Mouse (Mus musculus) heart, postnatal 10 days (tissue): ENCODE measurements around the gene Rhoj. TPM values are rescaled to one million over a fixed set of nuclear protein-coding genes. Genes with fewer than 3 reads are reported as not detected.

Experiments used
- DNase-seq, 2 experiments: peaks; one replicate each; pipeline ENCODE4 v3.0.0; 2021
- intact Hi-C: fragments of 180-260 bp; cut with DNase I; formaldehyde crosslinking; loops from one replicate; pipeline ENCODE4 v1.15.1; 2025
- total RNA-seq, 2 experiments: library from RNA; stranded (reverse); gene quantifications; 2 replicates each; pipeline ENCODE4 v1.2.3; 2021

The Rhoj gene
- 10 to 100 TPM; 47.2 to 63.3 TPM for total RNA-seq

- peak; percentile 86 to 87 for DNase-seq
- intact Hi-C loops, result loop anchor here (2.0 to 5.0 kb wide), 2 partner anchors 17 to 59 kb away; no protein-coding TSS in a partner anchor
Measured at GRCm38 (mm10) chr12:75307961-75308951, at the start of gene Rhoj. Rhoj (plus strand) TSS chr12:75308322.

DNA sequence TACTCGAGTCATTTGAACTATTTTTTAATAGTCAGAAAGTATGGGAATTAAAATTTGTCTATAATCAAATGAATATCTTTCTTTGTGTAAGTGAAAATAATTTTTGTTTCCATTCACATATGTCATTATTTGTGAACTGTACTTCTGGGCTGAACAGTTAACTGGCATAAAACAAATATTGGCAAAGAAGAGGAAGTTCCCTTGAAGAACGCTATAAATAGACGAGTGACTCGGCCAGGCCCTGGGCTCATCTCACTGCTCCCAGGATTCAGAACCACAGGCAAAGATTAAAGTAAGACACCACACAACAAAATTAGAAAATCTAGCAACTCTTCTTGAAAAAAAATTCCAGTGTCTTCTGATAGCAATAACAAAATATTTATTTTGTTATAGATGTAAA is 36.4 kb upstream of the Rhoj start:
- intact Hi-C loops, result no loop called here
- DNase-seq, result peak in 1 of 2 experiments; percentile 26

DNA sequence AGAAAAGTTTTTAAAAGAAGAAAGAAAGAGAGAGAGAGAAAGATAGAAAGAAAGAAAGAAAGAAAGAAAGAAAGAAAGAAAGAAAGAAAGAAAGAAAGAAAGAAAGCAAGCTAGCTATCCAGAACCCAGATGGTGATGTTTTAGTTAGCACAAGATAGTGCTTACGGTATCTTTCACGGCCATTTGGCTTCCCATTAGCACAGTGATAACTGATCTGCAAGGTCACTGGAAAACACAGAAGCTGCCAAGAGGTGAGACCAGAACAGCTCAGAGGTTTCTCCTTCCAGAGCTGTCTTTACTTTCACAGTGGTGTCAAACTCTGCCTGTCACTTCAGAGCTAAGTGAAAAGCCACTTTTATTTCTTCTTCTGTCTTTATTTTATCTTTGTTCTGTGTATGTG is 32.4 kb upstream of the Rhoj start:
- DNase-seq, result no peak
- intact Hi-C loops, result no loop called here

GRCm38 (mm10) chr12:75277425-75277824 is 30.7 kb upstream of the Rhoj start:
- DNase-seq, result no peak
- intact Hi-C loops, result no loop called here

GRCm38 (mm10) chr12:75280502-75280901 is 27.6 kb upstream of the Rhoj start:
- peak; percentile 48 to 57 for DNase-seq
- intact Hi-C loops, result loop anchor here (2.0 to 5.0 kb wide), 3 partner anchors 72 to 168 kb away; no protein-coding TSS in a partner anchor

GRCm38 (mm10) chr12:75283226-75283625 is 24.9 kb upstream of the Rhoj start:
- no peak for DNase-seq
- intact Hi-C loops, result loop anchor here (5.0 kb wide), 2 partner anchors 69 to 104 kb away; no protein-coding TSS in a partner anchor

GRCm38 (mm10) chr12:75286166-75286565 is 22.0 kb upstream of the Rhoj start:
- intact Hi-C loops, result no loop called here
- peak; percentile 61 to 65 for DNase-seq

GRCm38 (mm10) chr12:75290524-75290923 is 17.6 kb upstream of the Rhoj start:
- intact Hi-C loops, result loop anchor here (2.0 kb wide), 1 partner anchor 16 kb away; no protein-coding TSS in a partner anchor
- DNase-seq, result no peak

GRCm38 (mm10) chr12:75291556-75291955 is 16.6 kb upstream of the Rhoj start:
- no peak for DNase-seq
- intact Hi-C loops, result loop anchor here (2.0 kb wide), 1 partner anchor 15 kb away; no protein-coding TSS in a partner anchor

DNA sequence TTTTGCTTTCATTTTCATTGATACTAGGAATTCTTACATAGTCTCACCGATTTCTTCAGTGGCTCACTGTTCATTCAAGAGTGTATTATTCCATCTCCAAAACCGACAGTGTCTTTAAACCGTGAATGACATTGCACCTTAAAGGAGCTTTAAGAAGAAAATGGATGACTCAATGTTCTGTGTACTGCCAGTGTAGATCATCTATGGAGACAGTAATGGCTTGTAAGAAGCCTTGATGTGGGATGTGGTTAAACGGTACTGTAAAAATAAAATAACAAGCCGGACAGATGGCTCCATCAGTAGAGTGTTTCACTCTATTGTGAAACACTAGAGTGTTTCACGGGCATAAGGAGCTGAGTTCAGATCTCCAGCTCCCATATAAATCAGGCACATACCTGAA is 15.2 kb upstream of the Rhoj start:
- intact Hi-C loops, result no loop called here
- DNase-seq, result no peak

GRCm38 (mm10) chr12:75299865-75300264 is 8.3 kb upstream of the Rhoj start:
- intact Hi-C loops, result no loop called here
- no peak for DNase-seq

DNA sequence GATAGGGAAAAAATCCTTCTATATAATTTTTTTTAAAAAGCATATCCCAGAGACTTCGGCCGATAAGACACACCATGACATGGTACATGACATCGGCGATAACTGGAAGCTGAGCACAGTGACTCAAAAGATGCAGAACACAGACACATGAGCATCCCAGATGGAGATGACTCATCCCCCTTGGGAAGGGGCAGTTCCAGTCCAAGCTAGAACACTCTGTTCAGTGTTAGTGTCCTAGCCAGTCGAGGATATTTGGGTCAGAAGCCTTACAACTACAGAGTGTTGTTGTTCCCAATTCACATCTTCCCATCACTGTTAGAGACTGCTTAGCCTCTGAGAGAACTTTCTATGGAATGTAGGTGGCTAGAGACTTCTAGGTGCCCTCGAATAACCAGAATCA is 4.0 kb upstream of the Rhoj start:
- peak; percentile 85 to 87 for DNase-seq
- intact Hi-C loops, result no loop called here

- peak; percentile 64 to 69 for DNase-seq
- intact Hi-C loops, result loop anchor here (5.0 kb wide), 2 partner anchors 48 to 58 kb away; no protein-coding TSS in a partner anchor
Measured at GRCm38 (mm10) chr12:75309756-75310155, 1.6 kb downstream of the Rhoj start.

DNA sequence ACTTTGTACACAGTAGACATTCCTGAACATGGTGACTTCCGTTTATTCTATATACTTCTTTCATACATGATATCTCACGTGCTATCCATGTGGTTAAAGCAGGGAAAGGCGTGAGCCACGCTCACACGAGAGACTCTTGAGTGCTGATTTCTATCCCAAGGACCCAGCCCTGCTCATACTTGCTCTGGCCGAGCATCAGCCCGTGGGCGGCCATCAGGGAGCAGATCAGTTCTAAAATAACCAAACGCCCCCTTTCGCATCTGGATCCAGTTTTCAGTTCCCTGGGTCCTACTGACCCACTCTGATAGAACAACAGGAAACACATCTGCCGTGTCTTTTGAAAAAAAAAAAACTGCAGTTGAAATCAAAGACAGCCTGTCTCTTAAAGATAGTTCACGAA is 2.6 kb downstream of the Rhoj start:
- DNase-seq, result peak; percentile 69 to 71
- intact Hi-C loops, result loop anchor here (5.0 kb wide), 1 partner anchor 47 kb away; no protein-coding TSS in a partner anchor

- intact Hi-C loops, result loop anchor here (5.0 kb wide), 1 partner anchor 45 kb away; no protein-coding TSS in a partner anchor
- no peak for DNase-seq
Measured at GRCm38 (mm10) chr12:75311879-75312278, 3.8 kb downstream of the Rhoj start.

DNA sequence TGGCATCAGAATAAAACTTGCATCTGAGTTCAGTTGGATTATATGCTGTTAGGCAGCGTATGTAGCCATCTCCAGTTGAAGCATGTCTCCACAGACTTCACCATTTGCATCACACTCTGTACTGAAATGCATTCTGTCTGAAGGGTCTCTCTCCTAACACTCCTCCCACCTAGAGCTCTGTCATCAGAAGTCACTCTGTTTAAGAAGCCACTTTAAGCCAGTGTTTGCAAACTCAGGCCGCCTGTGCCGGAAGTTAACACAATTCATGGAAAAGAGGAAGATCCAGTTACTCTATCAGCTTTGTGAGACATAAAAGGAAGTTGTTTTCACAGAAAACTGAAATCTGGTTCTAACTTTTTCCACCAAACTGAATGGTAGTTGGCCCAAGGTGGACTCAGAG is 5.9 kb downstream of the Rhoj start:
- intact Hi-C loops, result loop anchor here (5.0 kb wide), 1 partner anchor 43 kb away; no protein-coding TSS in a partner anchor
- DNase-seq, result no peak

DNA sequence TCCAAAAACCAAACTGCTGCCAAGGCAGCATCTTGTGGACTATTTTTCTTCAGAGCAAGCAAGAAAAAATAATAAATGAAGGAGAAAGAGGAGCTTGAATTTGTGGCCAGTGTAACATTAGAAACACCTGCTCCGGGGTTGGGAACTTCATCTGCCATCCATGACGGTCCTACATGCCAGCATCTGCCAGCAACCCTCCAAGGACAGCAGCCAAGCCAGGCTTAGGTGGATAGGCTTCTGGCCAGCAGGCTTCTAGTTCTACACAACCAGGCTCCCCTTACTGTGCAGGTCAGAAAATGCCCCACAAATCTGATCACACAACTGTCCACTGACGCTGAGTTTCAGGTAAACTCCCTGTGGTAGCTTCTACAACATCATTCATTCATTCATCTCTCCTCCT is 7.7 kb downstream of the Rhoj start:
- peak; percentile 30 to 38 for DNase-seq
- intact Hi-C loops, result no loop called here

GRCm38 (mm10) chr12:75320441-75320925 is 12.4 kb downstream of the Rhoj start:
- peak; percentile 40 to 47 for DNase-seq
- intact Hi-C loops, result no loop called here

DNA sequence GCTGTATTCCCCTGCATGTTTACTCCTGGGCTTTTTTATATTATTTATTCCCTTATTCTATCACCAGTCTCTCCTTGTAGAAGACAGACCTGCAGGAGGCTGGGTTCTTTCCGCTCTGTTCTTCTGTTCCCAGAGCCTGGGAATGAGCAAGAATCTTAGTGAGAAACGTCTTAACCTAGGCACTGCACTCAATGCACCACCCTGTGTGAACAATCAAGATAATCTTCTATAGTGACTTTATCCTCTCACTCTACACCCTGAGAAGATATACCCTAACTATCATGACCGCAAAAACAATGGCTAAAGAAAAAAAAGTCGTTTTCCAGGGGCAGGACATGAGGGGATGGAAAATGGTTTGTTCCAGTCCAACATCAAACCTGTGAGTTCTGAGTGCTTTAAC is 13.1 kb downstream of the Rhoj start:
- intact Hi-C loops, result no loop called here
- DNase-seq, result no peak

DNA sequence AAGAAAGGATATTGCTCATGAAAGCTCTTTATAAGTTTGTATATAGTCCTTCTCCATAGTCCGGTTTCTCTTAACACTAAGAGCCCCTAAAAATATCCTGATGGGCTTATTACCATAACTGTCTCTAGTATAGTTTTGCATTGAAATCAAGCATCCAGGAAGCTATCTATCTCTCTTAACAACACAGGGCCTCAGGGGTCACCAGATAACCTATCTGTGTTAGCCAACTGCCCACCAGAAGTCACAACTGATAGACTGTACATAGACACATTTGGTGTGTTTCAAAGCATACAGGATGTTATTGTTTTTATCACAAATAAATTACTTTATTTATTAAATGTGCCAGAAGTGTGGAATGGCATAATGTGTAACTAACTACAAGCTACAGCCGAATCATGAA is 21.1 kb downstream of the Rhoj start:
- DNase-seq, result no peak
- intact Hi-C loops, result no loop called here

- no peak for DNase-seq
- intact Hi-C loops, result no loop called here
Measured at GRCm38 (mm10) chr12:75339894-75340293, 31.8 kb downstream of the Rhoj start.
